Mouse (Mus musculus) heart, embryonic 12.5 days (tissue): ENCODE results near the gene Prkce. TPM values are rescaled to one million over a fixed set of nuclear protein-coding genes. Genes with fewer than 3 reads are reported as not detected.

ENCODE experiments used
- ATAC-seq: fragments of 200-750 bp; cut with Nextera tagmentation; 2 replicates; pipeline ENCODE4 v1.8.0; 2017; ENCODE audit warnings: moderate TSS enrichment, moderate library complexity; ENCODE audit not compliant: insufficient number of reproducible peaks, low FRiP score
- H3K27ac ChIP-seq: fragments of 300-500 bp; sonication (generic); 2 replicates; pipeline ENCODE4 v1.5.1; 2016; ENCODE audit warnings: mild to moderate bottlenecking, moderate library complexity; ENCODE audit not compliant: poor library complexity, severe bottlenecking
- H3K27me3 ChIP-seq: fragments of 300-500 bp; sonication (generic); replicated peaks from 2 replicates; pipeline ENCODE4 v1.6.1; 2016; ENCODE audit warnings: mild to moderate bottlenecking, moderate library complexity
- H3K36me3 ChIP-seq: fragments of 300-500 bp; sonication (generic); 2 replicates; pipeline ENCODE4 v1.6.1; 2016; ENCODE audit warnings: mild to moderate bottlenecking, moderate library complexity
- H3K4me1 ChIP-seq: fragments of 300-500 bp; sonication (generic); replicated peaks from 2 replicates; pipeline ENCODE4 v1.6.1; 2016; ENCODE audit warnings: mild to moderate bottlenecking
- H3K4me2 ChIP-seq: fragments of 300-500 bp; sonication (generic); 2 replicates; pipeline ENCODE4 v1.6.1; 2016; ENCODE audit warnings: mild to moderate bottlenecking, moderate library complexity
- H3K4me3 ChIP-seq: fragments of 300-500 bp; sonication (generic); 2 replicates; pipeline ENCODE4 v1.5.1; 2016; ENCODE audit warnings: mild to moderate bottlenecking
- H3K9ac ChIP-seq: fragments of 300-500 bp; sonication (generic); 2 replicates; pipeline ENCODE4 v1.6.1; 2016; ENCODE audit warnings: mild to moderate bottlenecking, moderate library complexity
- H3K9me3 ChIP-seq: fragments of 300-500 bp; sonication (generic); replicated peaks from 2 replicates; pipeline ENCODE4 v1.6.1; 2016; ENCODE audit warnings: mild to moderate bottlenecking, moderate library complexity
- WGBS: fragments of 180-500 bp; shearing (Covaris S2); methylation state at CpG from one replicate; pipeline ENCODE4 v1.1.7; 2016; 5-methylcytosine and 5-hydroxymethylcytosine counted together
- polyA plus RNA-seq: library from polyadenylated mRNA; unstranded; fragments of >200 nt; fragmentation: Nextera tagmentation; extraction: Ambion mirVana; gene quantifications from 2 replicates; pipeline ENCODE4 v1.2.1, GENCODE M21; 2016

Prkce gene
- polyA plus RNA-seq, 1 experiment from 2014 or later = 12.0 TPM

DNA sequence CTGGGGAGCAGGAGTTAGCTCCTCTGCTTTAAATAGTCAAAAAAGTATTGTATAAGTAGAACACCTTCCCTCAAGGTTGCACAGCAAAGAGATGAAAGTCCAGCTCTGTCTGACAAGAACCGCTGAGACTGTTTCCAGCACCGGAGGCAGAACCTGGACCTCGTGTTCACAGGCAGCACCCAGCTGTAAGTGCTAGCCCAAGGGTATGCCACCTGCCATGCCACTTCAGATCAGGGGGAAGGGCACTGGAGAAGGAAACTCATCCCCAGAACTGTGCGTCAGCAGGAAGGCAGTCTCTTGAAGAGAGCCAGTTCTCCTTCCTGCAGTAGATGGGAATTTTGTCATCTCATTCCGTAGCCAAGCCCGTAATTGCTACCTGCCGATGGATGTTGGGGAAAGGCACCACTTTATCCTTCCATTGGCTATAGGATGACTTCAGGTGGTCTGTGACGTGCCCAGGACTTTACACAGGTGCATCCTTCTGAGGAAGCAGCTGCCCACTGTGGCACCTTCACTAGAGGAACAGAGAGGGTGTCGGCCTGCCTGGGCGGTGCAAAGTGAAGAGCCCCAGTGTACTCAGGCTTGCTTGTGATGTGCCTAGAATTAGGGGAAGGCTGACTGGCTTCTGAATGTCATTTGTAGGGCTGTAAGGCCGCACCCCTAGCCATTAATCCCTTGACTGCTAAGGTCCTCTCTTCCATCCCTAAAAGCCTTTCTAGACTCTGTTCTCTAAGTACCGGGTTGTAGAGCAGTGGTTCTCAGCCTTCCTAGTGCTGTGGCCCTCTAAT is 269.2 kb downstream of the Prkce start:
- no peak for ATAC-seq
- Histone ChIP-seq H3K36me3 (no peaks in the 10 kb centered on the region), H3K9ac (0 out of 2 replicates have a peak overlapping the region, but pooled peaks have one; percentile 55), H3K4me2 (0 out of 2 replicates have a peak overlapping the region, but pooled peaks have one; percentile 63), H3K27me3 (no peaks in the 10 kb centered on the region), H3K9me3 (0 out of 2 replicates have a peak, but pooled peaks cover 5% of the 10 kb centered on the region), H3K4me3 (no peak overlapping the region), H3K27ac (no peak overlapping the region), H3K4me1 (peaks cover 60% of the 10 kb centered on the region)
- WGBS = 86% methylated on average over 12 of the region's 12 CpGs

GRCm38 (mm10) chr17:86437516-86438277 is 270.1 kb downstream of the Prkce start:
- H3K9ac ChIP-seq = peak overlapping the region; percentile 55
- ATAC-seq = no peak
- H3K36me3 ChIP-seq = no peaks in the 10 kb centered on the region
- H3K27ac ChIP-seq = peak overlapping the region; percentile 85
- H3K4me3 ChIP-seq = peak overlapping the region; percentile 20; the same call in 1 of the 2 replicates
- peaks cover 60% of the 10 kb centered on the region for H3K4me1 ChIP-seq
- H3K4me2 ChIP-seq = peak overlapping the region; percentile 63
- no peaks in the 10 kb centered on the region for H3K27me3 ChIP-seq
- 0 out of 2 replicates have a peak, but pooled peaks cover 4% of the 10 kb centered on the region for H3K9me3 ChIP-seq
- 64% methylated on average over 20 of the region's 20 CpGs for WGBS

DNA sequence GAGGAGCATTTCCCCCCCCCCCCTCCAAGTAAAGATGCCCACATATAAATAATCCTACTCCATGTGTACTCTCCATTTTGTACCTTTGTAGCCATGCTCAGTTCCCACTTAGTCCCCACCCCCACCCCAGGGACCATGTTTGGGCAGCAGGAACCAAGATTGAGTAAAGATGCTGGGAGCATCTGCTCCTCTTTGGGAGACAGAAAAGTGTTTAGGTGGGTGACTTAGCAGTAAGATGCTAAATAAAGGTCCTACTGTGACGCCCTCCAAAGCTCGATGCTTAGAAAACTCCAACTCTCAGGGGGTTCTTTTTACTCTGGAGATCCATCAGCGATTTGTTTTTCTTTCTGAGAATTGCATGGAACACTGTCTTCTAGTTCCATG is 270.7 kb downstream of the Prkce start:
- no peak overlapping the region for H3K27ac ChIP-seq
- no peak overlapping the region for H3K9ac ChIP-seq
- no peak for ATAC-seq
- H3K4me2 ChIP-seq = peak overlapping the region; percentile 63
- peaks cover 55% of the 10 kb centered on the region for H3K4me1 ChIP-seq
- no peaks in the 10 kb centered on the region for H3K9me3 ChIP-seq
- H3K36me3 ChIP-seq = no peaks in the 10 kb centered on the region
- H3K27me3 ChIP-seq = no peaks in the 10 kb centered on the region
- WGBS = 63% methylated on average over 3 of the region's 3 CpGs
- no peak overlapping the region for H3K4me3 ChIP-seq

- H3K4me2 ChIP-seq = no peak overlapping the region
- WGBS = 46% methylated on average over 5 of the region's 5 CpGs
- H3K9ac ChIP-seq = no peak overlapping the region
- H3K9me3 ChIP-seq = no peaks in the 10 kb centered on the region
- peaks cover 52% of the 10 kb centered on the region for H3K4me1 ChIP-seq
- no peak overlapping the region for H3K4me3 ChIP-seq
- no peaks in the 10 kb centered on the region for H3K27me3 ChIP-seq
- peak; percentile 56; the same call in 1 of the 2 replicates for ATAC-seq
- no peak overlapping the region for H3K27ac ChIP-seq
- no peaks in the 10 kb centered on the region for H3K36me3 ChIP-seq
Observed at GRCm38 (mm10) chr17:86438763-86439162, 271.2 kb downstream of the Prkce start.

GRCm38 (mm10) chr17:86441098-86441497 is 273.5 kb downstream of the Prkce start:
- no peaks in the 10 kb centered on the region for H3K27me3 ChIP-seq

DNA sequence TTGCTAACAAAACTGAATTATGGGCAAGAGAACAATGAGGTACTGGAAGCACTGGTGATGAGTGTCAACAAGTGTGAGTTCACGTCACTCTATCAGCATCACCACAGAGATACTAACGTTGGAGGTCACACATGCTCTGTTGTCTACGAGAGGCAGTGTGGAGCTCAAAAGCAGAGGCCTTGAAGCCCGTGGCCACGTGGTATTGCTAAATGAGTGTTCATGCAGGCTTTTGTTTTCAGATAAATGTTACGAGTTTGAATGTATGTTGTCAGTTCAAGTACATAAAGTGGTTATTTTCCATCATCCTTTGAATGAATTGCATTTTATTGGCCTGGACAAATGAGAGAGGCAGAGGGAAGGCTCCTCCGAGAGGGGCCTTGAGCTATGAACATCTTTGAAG is 276.3 kb downstream of the Prkce start:
- no peak for ATAC-seq
- no peak overlapping the region for H3K4me3 ChIP-seq
- no peaks in the 10 kb centered on the region for H3K36me3 ChIP-seq
- H3K9me3 ChIP-seq = no peaks in the 10 kb centered on the region
- WGBS = 45% methylated on average over 7 of the region's 7 CpGs
- H3K4me1 ChIP-seq = peaks cover 25% of the 10 kb centered on the region
- H3K27ac ChIP-seq = no peak overlapping the region; the same call in 1 of the 2 replicates
- H3K4me2 ChIP-seq = no peak overlapping the region
- no peak overlapping the region for H3K9ac ChIP-seq
- no peaks in the 10 kb centered on the region for H3K27me3 ChIP-seq

More at GRCm38 (mm10) chr17:86441098-86441497, 273.5 kb downstream of the Prkce start:
- no peaks in the 10 kb centered on the region for H3K9me3 ChIP-seq
- no peak for ATAC-seq
- peaks cover 53% of the 10 kb centered on the region for H3K4me1 ChIP-seq
- WGBS = 89% methylated on average over 7 of the region's 7 CpGs
- no peak overlapping the region for H3K4me2 ChIP-seq
- H3K4me3 ChIP-seq = no peak overlapping the region
- no peak overlapping the region for H3K9ac ChIP-seq
- no peak overlapping the region for H3K27ac ChIP-seq
- H3K36me3 ChIP-seq = no peaks in the 10 kb centered on the region

DNA sequence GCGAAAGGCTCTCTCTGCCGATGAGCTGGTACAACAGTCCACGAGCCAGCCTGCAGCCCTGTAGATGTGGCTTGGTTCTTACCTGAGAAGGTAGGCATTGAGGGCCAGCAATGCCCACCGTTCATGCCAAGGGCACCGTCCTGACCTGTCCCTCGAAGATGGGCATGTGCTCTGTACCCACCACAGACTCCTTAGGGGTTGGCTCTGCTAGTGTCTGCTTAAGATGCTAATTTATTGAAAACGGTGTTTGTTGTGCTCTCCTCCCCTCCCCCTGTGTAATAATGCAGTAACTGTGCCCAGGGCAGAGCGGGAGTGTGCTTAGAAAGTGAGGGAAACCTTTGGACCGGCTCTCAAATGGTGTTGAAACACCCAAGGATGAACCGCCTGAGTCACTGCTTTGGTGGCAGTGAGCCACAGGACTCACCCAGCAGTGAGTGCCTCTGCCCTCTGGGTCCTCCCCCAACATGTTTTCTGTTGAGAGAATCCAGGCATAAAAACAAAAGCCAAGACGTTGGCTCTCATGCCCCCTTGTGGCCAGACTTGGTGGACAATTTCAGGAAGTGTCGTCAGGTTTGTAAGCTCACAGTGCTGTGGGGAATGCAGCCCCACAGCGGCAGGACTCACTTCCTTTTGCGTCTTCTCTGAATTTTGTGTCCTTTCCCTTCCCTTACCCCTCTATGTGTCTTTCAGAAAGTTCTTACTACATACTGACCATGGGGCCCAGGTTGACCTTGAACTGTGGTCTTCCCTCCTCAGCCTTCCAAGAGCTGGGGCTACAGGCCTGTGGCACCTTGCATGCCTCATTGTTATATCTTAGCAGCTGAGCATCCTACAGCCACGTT is 277.2 kb downstream of the Prkce start:
- peak; percentile 94 for ATAC-seq
- H3K27ac ChIP-seq = peak overlapping the region; percentile 67
- peak overlapping the region; percentile 39 for H3K4me2 ChIP-seq
- no peaks in the 10 kb centered on the region for H3K36me3 ChIP-seq
- H3K4me1 ChIP-seq = peaks cover 16% of the 10 kb centered on the region
- no peak overlapping the region for H3K4me3 ChIP-seq
- H3K9me3 ChIP-seq = no peaks in the 10 kb centered on the region
- no peaks in the 10 kb centered on the region for H3K27me3 ChIP-seq
- 36% methylated on average over 15 of the region's 15 CpGs for WGBS
- peak overlapping the region; percentile 40 for H3K9ac ChIP-seq

DNA sequence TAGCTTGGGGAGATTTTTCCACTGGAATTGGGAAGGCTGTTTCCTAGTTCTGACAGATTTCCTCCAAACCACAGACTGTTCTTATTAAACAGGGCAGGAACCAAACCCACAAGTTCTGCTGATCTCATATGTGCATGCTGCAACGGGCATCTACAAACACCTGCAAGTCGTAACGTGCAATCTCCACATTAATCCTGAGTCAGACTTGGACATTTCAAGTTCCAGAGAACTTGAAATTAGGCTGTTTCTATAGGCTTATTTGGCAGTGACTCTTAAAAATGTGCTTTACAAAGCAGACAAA is 277.8 kb downstream of the Prkce start:
- no peaks in the 10 kb centered on the region for H3K27me3 ChIP-seq
- 0 out of 2 replicates have a peak overlapping the region, but pooled peaks have one; percentile 11 for H3K4me2 ChIP-seq
- no peaks in the 10 kb centered on the region for H3K36me3 ChIP-seq
- 84% methylated on average over 3 of the region's 3 CpGs for WGBS
- no peaks in the 10 kb centered on the region for H3K9me3 ChIP-seq
- peaks cover 15% of the 10 kb centered on the region for H3K4me1 ChIP-seq
- H3K27ac ChIP-seq = peak overlapping the region; percentile 2; the same call in 1 of the 2 replicates
- no peak overlapping the region for H3K4me3 ChIP-seq
- no peak for ATAC-seq
- H3K9ac ChIP-seq = peak overlapping the region; percentile 35; the same call in 1 of the 2 replicates

- Histone ChIP-seq H3K4me1 (peaks cover 17% of the 10 kb centered on the region), H3K9me3 (no peaks in the 10 kb centered on the region), H3K27me3 (no peaks in the 10 kb centered on the region), H3K9ac (no peak overlapping the region), H3K4me3 (no peak overlapping the region), H3K4me2 (no peak overlapping the region), H3K27ac (no peak overlapping the region), H3K36me3 (no peaks in the 10 kb centered on the region)
- no peak for ATAC-seq
- 86% methylated on average over 5 of the region's 5 CpGs for WGBS
Observed at GRCm38 (mm10) chr17:86445900-86446299, 278.3 kb downstream of the Prkce start.

GRCm38 (mm10) chr17:86447101-86447598 is 279.6 kb downstream of the Prkce start:
- Histone ChIP-seq H3K4me1 (peaks cover 22% of the 10 kb centered on the region), H3K36me3 (no peaks in the 10 kb centered on the region), H3K27me3 (no peaks in the 10 kb centered on the region), H3K9ac (no peak overlapping the region), H3K4me3 (no peak overlapping the region), H3K4me2 (no peak overlapping the region), H3K27ac (no peak overlapping the region), H3K9me3 (no peaks in the 10 kb centered on the region)
- no peak for ATAC-seq
- 77% methylated on average over 4 of the region's 4 CpGs for WGBS
